Mouse (Mus musculus): Measurements from ENCODE around the gene Gli2. TPM values are rescaled to one million over a fixed set of nuclear protein-coding genes. Genes with fewer than 3 reads are reported as not detected.

The Gli2 gene
- polyA plus RNA-seq, 1 experiment from 2014 or later, result 14.5 TPM

Small RNA genes within 50 kb of the gene (microRNA-seq; reads per million reads assigned to microRNA genes)
- gene Mir6346, result not detected

Measured in limb, embryonic 15.5 days (tissue).